Mouse (Mus musculus) cerebellum, adult 18-20 months (tissue): Measurements from ENCODE around the gene Akr1c13.
"Not testable (repeated sequence)": the region's sequence is repeated elsewhere in the genome, so short reads cannot be mapped to it uniquely, and the experiment has no call there.

Experiments used
- DNase-seq, 2 experiments: peaks; one replicate each; pipeline ENCODE4 v3.0.0; 2021

Akr1c13 gene

GRCm38 (mm10) chr13:4190904-4191303, at the start of gene Akr1c13:
Akr1c13 (plus strand) TSS chr13:4191150.
- no peak for DNase-seq

GRCm38 (mm10) chr13:4144261-4144660, 46.7 kb upstream of the Akr1c13 start:
- no peak for DNase-seq

DNA sequence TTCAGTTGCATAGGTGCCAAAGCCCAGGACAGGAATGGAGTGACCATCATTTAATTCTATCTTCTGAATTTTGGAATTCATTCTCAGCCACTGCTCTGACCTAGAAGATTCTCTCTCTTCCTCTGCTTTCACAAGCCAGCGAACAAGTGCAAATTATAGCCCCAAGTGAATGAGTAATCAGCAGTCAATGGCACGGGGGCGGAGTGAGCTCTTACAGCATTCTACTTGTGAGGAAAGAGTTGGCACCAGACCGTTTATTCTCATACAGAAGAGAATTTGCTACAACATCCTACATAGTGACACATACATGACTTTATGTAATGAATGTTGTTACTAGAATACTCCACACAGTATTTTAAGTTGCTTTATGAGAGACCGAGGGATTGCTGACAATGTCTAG, 40.4 kb upstream of the Akr1c13 start, which contains the start of gene Akr1c18:
Gene Akr1c18, minus strand, starts transcription at position 137 of the 400 bp plus-strand sequence.
- no peak for DNase-seq

- DNase-seq = no peak
Measured at GRCm38 (mm10) chr13:4152908-4153307, 38.0 kb upstream of the Akr1c13 start.

DNA sequence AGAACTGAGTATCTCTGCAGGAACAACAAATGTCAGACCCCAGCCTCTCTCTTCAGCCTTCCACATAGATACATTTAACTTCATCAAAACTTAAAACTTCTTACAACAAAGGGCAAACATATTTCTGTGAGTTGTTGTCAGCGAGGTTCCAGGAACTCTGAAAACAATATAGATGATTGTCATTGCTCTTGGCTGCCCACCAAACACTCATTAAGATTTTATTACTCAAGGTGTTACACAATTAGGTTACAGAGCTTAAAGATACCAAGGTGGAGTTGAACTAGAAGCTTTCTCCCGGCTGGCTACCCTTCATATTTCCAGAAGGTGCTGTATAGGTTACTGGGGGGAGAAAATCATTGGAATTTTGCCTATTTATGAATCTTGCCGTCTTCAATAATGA, 37.4 kb upstream of the Akr1c13 start:
- DNase-seq = no peak

DNA sequence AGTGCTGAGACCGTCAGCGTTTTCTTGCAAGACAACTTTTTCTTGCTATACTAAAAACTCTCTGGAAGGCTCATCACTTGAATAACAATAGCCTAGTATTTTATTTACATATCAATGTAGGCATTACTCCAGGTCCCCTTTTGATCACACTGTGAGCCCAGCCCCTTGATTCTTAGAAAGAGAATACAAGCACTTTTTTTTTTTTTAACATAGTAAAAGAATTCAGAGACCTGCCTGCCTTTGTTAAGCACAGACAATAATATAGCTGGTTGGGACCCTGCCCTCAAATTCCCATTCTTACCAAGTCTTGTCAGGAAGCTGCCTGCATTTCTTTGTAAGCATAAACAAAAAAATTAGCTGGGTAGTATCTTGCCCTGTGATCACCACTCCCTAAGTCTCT, 35.7 kb upstream of the Akr1c13 start:
- DNase-seq = no peak

DNA sequence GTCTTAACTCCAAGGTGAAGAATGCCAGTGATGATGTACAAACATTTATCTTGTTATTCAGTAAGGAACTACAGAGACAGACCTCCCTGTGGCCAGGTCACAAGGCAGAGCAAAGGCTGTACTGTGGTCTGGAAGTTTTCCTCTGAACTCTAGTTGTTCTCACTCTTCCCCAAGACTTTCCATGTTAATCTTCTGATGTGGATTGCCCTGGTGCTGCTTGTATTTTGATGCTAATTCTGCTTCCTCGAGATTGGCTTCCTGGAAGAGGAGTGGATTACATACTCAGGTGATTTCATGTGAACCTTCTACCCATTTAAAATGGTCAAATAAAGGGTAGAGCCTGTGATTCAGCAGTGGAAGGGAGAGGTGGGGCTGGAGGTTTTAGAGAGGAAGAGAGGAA, 22.9 kb upstream of the Akr1c13 start:
- no peak for DNase-seq

DNA sequence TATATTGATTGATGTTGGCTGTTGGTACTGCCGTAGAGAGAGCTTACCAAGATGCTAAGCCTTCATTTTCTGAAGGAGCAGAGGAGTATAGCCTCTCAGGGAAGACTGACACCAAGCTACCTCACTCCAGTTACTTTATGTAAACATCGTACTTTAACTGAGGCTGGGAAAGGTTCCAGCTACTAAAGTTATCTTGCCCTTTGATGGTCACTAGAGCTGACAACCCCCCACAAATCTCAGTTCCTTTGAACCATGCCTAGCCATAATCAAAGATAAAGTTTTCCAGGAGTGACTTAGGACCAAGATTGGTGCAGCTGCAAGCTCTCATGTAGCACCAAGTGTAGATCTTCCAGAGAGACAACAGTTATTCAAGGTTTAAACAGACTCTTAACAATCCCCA, 18.0 kb upstream of the Akr1c13 start:
- DNase-seq = no peak

DNA sequence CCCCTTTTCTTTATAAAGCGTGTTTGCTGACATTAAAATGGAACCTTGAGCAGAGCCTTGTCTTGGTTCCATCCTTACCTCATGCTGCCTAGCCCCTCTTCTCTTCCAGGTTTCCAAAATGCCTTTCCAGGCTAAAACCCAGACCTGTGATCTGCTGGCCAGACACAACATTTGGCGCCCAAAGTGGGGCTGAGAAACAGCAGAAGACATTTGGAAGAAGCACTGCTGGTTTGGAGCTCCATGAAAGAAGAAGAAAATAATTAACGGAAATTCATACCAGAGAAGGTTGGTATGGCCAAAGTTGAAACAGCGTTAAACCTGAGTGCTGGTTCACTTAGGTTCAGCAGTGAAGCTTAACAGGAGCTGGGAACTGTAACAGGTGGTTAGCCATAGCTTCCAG, 9.6 kb upstream of the Akr1c13 start:
- DNase-seq = not testable (repeated sequence)

DNA sequence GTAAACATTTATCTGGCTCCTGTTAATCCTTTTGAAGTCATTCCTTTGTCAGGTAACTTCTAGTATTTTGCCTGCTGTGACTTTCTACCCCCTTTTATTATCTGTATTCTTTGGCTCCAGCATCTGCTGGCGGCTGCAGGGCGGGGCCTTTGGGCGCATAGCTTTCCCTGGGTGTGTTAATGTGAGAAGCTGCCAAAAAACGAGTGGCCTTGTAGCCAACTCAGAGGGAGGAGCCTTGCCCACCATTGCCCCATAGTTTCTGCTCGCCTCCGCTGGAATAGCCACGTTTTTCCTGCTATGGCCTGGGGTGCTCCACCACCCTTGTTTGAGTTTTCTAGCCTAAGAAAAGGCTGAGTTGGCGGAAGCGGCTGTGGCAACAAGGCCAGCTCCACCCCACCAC, 7.8 kb upstream of the Akr1c13 start:
- DNase-seq = no peak

- DNase-seq = not testable (repeated sequence)
Measured at GRCm38 (mm10) chr13:4186641-4187411, 4.1 kb upstream of the Akr1c13 start.

DNA sequence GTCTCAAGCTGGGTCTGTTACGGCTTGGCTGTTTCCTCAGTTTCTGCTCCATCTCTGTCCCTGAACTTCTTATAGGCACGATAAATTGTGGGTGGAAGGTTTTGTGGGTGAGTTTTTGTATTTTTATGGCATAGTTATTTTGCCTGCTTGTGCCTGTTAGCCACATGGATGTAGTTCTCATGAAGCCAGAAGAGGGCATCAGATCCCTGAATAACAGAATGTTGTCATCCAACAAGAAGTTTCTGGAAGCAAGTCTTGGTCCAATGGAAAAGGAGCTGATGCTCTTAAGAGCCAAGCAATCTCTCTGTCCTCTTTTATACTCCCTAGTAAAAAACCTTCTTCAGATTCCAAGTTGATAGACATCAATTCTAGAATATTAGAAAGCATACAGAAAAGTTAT, 2.8 kb upstream of the Akr1c13 start:
- no peak for DNase-seq

DNA sequence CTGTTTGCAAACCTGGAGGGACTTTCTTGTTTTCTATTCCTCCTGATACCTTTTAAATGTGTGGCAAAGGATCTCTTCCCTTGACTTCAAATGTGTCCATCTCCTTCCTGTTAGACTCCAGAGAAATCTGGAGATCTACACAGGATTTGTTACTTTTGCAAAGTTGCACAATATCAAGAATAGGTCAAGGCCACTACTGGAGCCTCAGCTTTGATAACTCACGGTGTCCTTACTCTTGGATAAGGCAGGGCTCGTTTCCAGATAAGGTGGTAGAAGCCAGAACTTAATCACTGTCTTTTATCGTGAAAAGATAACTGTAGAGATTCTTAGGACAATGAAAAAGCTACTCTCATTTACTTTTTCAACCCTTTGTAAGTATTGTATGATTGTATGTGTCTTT, 1.6 kb downstream of the Akr1c13 start:
- DNase-seq = no peak

GRCm38 (mm10) chr13:4206147-4206903, 15.4 kb downstream of the Akr1c13 start:
- DNase-seq = no peak

DNA sequence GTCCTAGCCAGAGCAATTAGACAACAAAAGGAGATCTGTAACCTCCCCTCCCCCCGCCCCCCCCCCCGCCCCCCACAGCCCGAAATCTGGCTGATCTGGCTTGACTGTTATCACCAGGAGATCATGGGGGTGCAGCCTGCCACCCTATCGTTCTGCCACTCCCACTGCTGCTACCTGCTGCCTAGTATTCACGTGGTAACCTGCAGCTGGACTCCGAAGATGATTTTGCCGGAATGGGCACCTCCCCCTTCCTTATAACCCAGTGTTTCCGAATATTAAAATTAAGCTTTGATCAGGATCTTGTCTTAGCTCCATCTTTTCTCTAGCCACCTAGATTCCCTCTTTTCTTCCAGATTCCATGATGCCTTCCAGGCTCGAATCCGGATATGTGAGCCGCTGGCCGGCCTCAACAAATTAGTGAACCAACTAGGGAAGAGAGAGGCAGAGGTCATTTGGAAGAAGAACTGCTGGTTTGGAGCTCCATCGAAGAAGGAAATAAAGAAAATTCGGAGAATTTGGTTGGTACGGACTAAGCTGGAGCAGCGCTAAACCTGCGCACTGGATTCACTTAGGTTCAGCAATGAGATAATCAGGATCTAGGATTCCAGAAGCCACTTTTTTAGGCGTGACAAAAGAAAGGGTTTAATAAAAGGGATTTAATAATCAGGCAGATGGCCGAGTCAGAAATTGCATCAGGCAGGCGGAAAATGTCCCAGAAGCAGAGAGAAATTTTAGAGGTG, 20.8 kb downstream of the Akr1c13 start:
- no peak for DNase-seq

DNA sequence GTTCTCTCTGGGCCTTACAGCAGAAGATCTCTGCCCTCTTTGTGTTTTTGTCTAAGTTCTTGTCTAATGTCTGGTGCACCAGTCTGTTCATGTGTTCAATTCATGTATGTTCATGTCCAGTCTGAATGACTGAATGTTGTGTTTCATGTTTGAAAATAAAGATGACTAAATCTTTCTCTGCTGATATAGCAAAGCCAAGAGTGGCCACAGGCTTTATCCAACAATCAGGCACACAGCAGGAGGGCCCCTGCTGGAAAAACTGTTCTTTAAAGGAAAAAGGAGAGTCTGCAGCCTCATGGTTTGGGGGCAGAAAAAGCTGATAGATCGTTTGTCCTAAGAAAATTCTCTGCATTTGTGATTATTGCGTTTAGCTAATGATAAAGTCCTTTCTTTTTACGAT, 21.4 kb downstream of the Akr1c13 start:
- no peak for DNase-seq

DNA sequence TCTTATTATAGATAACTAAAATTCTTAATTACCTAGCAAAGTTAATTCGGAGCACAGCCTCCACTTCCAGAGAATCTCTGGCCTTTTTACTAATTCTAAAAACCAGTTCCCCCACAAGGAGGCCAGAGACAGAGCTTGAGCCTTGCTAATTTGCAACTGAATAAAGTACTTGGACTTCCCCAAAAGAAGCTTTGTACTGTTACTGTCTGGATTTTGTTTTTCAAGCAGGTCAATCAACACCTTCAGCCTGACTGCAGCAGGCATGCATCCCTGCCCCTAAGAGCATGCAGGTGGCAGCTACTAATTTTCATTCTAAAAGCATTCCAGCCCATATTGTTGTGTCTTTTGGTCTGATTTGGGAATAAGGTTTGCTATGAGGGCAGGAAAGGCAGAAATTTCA, 24.5 kb downstream of the Akr1c13 start:
- DNase-seq = not testable (repeated sequence)

- DNase-seq = no peak
Measured at GRCm38 (mm10) chr13:4228441-4228840, 37.5 kb downstream of the Akr1c13 start, which contains the start of gene Akr1c19. Akr1c19 (plus strand) TSS chr13:4228700.

DNA sequence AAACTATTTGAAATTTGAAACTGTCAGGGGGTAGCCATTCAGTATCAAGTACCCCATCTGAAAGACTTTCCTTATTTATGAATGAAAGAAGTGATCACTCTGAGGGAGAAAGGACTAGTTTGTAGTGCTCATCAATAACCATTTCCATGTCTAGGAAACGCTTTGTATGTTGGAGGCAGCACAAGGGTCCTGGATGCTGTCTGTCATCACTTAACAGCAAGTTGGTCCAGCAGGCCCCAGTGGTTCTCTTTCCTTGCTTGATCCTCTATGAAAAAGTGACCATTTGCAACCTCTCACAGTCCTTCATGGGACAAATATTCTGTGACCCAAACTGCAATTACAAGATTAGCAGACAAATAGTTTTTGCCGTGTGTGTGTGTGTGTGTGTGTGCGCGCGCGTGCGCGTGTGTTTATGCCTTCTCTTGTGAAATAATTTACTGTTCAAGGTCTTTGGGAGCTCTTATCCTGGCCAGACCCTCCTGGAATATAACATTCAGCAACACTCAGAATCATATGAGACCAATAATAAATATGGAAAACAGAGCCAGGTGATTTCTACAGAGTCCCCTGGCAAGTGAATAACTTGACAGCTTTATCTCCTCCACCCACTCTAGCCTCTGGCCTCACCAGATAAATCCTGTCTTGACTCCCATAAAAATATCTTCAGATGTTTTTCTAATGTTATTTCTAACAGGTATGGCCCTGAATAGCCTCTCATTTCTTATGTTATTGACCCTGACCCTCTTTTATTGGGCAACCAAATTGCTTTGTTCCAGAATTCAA, 40.1 kb downstream of the Akr1c13 start:
- no peak for DNase-seq

DNA sequence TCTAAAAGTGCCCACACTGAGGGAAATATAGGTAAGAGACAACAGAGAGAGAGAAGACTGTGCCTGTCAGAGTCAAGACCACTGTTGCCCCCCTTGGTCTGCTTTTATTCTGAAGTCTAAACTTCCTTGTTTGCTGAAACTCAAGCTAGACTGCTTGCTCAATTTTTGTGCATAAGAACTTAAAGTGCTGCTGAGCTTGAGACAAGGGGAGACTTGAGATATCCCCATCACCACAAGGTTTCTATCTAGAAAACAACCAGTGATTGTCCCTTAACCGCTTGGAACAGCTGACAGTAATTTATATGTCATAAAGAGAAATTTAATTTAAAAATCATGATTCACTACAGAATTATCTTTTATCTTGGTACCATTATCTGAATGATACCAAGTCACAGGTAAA, 42.2 kb downstream of the Akr1c13 start:
- no peak for DNase-seq

GRCm38 (mm10) chr13:4233536-4234172, 42.7 kb downstream of the Akr1c13 start:
- DNase-seq = no peak
